Mouse (Mus musculus) forebrain, embryonic 15.5 days (tissue): Measurements from ENCODE around the gene Pif1. TPM values are rescaled to one million over a fixed set of nuclear protein-coding genes. Genes with fewer than 3 reads are reported as not detected.

Experiments used
- ATAC-seq: fragments of 200-750 bp; cut with Nextera tagmentation; replicated peaks from 2 replicates; pipeline ENCODE4 v1.8.0; 2017; ENCODE audit warnings: mild to moderate bottlenecking, moderate TSS enrichment, moderate library complexity
- H3K27ac ChIP-seq: fragments of 300-500 bp; sonication (generic); replicated peaks from 2 replicates; pipeline ENCODE4 v1.5.1; 2015; ENCODE audit warnings: mild to moderate bottlenecking, inconsistent platforms
- H3K27me3 ChIP-seq: fragments of 300-500 bp; sonication (generic); 2 replicates; pipeline ENCODE4 v1.6.1; 2015; ENCODE audit warnings: inconsistent platforms
- H3K36me3 ChIP-seq: fragments of 300-500 bp; sonication (generic); 2 replicates; pipeline ENCODE4 v1.6.1; 2015; ENCODE audit warnings: mild to moderate bottlenecking, inconsistent platforms
- H3K4me1 ChIP-seq: fragments of 300-500 bp; sonication (generic); 2 replicates; pipeline ENCODE4 v1.6.1; 2015; ENCODE audit warnings: inconsistent platforms
- H3K4me2 ChIP-seq: fragments of 300-500 bp; sonication (generic); replicated peaks from 2 replicates; pipeline ENCODE4 v1.6.1; 2015; ENCODE audit warnings: mild to moderate bottlenecking, inconsistent platforms
- H3K4me3 ChIP-seq: fragments of 300-500 bp; sonication (generic); 2 replicates; pipeline ENCODE4 v1.5.1; 2015; ENCODE audit warnings: mild to moderate bottlenecking, inconsistent platforms
- H3K9ac ChIP-seq: fragments of 300-500 bp; sonication (generic); replicated peaks from 2 replicates; pipeline ENCODE4 v1.6.1; 2015; ENCODE audit warnings: mild to moderate bottlenecking, inconsistent platforms
- H3K9me3 ChIP-seq: fragments of 300-500 bp; sonication (generic); 2 replicates; pipeline ENCODE4 v1.6.1; 2016; ENCODE audit warnings: inconsistent platforms
- WGBS: fragments of 180-500 bp; shearing (Covaris S2); methylation state at CpG from one replicate; pipeline ENCODE4 v1.1.7; 2015; ENCODE audit warnings: mixed read lengths; 5-methylcytosine and 5-hydroxymethylcytosine counted together
- polyA plus RNA-seq: library from polyadenylated mRNA; unstranded; fragments of >200 nt; fragmentation: Nextera tagmentation; extraction: Ambion mirVana; gene quantifications from 2 replicates; pipeline ENCODE4 v1.2.1, GENCODE M21; 2015

The Pif1 gene
- polyA plus RNA-seq, 1 experiment from 2014 or later: 11.8 TPM

DNA sequence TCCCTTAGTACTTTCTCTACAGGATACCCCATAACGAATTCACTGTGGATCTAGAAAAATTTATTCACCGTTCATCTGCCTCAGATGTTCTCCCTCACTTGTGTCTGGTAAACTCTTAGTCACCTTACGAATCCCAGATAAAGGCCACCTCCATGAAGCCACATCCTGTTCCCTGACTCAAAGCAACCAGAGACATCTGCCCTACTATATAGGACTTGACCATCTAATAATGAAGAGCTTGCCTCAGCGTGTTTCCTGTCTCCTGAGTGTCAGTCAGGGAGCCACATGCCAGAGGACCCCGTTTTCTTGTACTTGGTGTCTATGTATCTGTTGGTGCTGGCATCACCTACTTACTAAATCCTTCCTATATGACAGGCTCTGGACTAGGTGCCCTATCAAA lies 37.3 kb upstream of the Pif1 start:
- Histone ChIP-seq H3K4me3 (no peak overlapping the region), H3K4me2 (no peak overlapping the region), H3K36me3 (no peaks in the 10 kb centered on the region), H3K9me3 (no peaks in the 10 kb centered on the region), H3K27ac (no peak overlapping the region), H3K27me3 (no peaks in the 10 kb centered on the region), H3K9ac (no peak overlapping the region), H3K4me1 (0 out of 2 replicates have a peak, but pooled peaks cover 4% of the 10 kb centered on the region)
- WGBS: 88% methylated on average over 5 of the region's 5 CpGs
- ATAC-seq: no peak

DNA sequence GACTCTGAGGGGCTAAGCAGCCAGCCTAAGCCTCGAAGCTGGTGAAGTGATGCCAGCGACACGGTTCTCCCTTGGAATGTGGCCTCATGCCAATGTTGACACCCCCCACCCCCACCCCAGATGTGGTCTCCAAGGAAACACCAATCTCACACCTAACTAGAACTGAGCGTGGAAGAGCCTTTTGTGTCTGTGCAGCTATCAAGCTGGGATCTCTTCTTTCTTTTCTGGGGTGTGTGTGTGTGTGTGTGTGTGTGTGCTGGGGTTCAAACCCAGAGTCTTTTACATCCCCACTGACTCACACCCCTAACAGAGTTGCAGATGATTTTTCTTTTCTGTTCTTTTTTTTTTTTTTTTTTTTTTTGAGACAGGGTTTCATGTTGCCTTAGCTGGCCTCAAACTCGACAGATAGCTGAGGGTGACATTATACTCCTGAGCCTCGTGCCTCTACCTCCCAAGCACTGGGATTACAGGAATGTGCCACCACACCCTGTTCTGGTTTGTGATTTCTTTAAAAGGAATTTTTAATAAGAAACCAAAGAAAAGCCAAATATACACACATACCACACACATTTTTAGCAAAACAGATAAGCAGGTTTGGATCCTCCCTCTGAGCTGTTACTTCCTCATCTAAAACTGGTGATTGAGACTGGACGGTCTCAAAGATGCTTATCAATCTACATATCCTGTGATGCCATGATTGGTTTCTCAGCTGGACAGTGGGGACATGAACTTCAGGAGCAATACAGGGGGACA lies 36.7 kb upstream of the Pif1 start:
- 0 out of 2 replicates have a peak, but pooled peaks cover 4% of the 10 kb centered on the region for H3K4me1 ChIP-seq
- H3K4me3 ChIP-seq: no peak overlapping the region
- no peak overlapping the region for H3K4me2 ChIP-seq
- no peak for ATAC-seq
- no peaks in the 10 kb centered on the region for H3K36me3 ChIP-seq
- no peaks in the 10 kb centered on the region for H3K27me3 ChIP-seq
- WGBS: 24% methylated on average over 7 of the region's 7 CpGs
- H3K9me3 ChIP-seq: no peaks in the 10 kb centered on the region
- no peak overlapping the region for H3K9ac ChIP-seq
- H3K27ac ChIP-seq: no peak overlapping the region; the same call in 1 of the 2 replicates

GRCm38 (mm10) chr9:65551035-65551434 lies 35.9 kb upstream of the Pif1 start:
- Histone ChIP-seq H3K27me3 (no peaks in the 10 kb centered on the region), H3K9ac (no peak overlapping the region), H3K4me3 (no peak overlapping the region), H3K9me3 (no peaks in the 10 kb centered on the region), H3K27ac (no peak overlapping the region; the same call in 1 of the 2 replicates), H3K4me2 (no peak overlapping the region), H3K36me3 (no peaks in the 10 kb centered on the region), H3K4me1 (0 out of 2 replicates have a peak, but pooled peaks cover 4% of the 10 kb centered on the region)
- ATAC-seq: no peak
- 59% methylated on average over 5 of the region's 5 CpGs for WGBS

GRCm38 (mm10) chr9:65552141-65552540 lies 34.8 kb upstream of the Pif1 start:
- 0 out of 2 replicates have a peak, but pooled peaks cover 4% of the 10 kb centered on the region for H3K4me1 ChIP-seq
- no peak overlapping the region for H3K4me3 ChIP-seq
- no peak overlapping the region for H3K4me2 ChIP-seq
- WGBS: 93% methylated on average over 5 of the region's 5 CpGs
- no peak overlapping the region for H3K9ac ChIP-seq
- H3K9me3 ChIP-seq: no peaks in the 10 kb centered on the region
- H3K27me3 ChIP-seq: no peaks in the 10 kb centered on the region
- no peaks in the 10 kb centered on the region for H3K36me3 ChIP-seq
- no peak overlapping the region for H3K27ac ChIP-seq
- ATAC-seq: no peak

- H3K4me2 ChIP-seq: no peak overlapping the region
- H3K36me3 ChIP-seq: no peaks in the 10 kb centered on the region
- H3K27me3 ChIP-seq: no peaks in the 10 kb centered on the region
- H3K4me1 ChIP-seq: 0 out of 2 replicates have a peak, but pooled peaks cover 4% of the 10 kb centered on the region
- no peak overlapping the region for H3K4me3 ChIP-seq
- H3K27ac ChIP-seq: no peak overlapping the region
- H3K9ac ChIP-seq: no peak overlapping the region
- no peak for ATAC-seq
- WGBS: 96% methylated on average over 2 of the region's 2 CpGs
- H3K9me3 ChIP-seq: no peaks in the 10 kb centered on the region
Measured at GRCm38 (mm10) chr9:65552711-65553110, 34.2 kb upstream of the Pif1 start.

DNA sequence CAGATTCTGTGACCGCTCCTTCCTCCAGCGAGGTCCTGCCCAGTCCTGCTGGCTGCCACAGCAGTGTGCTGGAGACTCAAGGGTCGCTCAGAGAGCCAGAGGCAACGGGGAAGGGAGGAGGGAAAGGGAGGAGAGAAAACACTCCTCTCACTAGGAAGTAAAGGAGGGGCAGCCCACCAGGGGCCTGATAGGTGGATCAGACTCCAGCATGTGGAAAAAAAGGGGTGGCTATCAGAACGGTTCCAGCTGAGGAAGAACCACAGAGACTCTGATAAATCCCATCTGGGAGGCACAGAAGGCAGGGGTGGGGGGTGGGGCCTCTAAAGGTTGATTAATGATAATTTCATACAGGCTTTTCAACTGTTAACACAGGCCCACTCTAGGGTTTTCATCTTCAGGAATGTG lies 32.0 kb upstream of the Pif1 start:
- no peak overlapping the region for H3K4me3 ChIP-seq
- 31% methylated on average over 5 of the region's 5 CpGs for WGBS
- no peak overlapping the region for H3K4me2 ChIP-seq
- no peaks in the 10 kb centered on the region for H3K9me3 ChIP-seq
- H3K36me3 ChIP-seq: no peaks in the 10 kb centered on the region
- no peaks in the 10 kb centered on the region for H3K27me3 ChIP-seq
- H3K4me1 ChIP-seq: 0 out of 2 replicates have a peak, but pooled peaks cover under 1% of the 10 kb centered on the region
- no peak overlapping the region for H3K9ac ChIP-seq
- H3K27ac ChIP-seq: no peak overlapping the region
- no peak for ATAC-seq

DNA sequence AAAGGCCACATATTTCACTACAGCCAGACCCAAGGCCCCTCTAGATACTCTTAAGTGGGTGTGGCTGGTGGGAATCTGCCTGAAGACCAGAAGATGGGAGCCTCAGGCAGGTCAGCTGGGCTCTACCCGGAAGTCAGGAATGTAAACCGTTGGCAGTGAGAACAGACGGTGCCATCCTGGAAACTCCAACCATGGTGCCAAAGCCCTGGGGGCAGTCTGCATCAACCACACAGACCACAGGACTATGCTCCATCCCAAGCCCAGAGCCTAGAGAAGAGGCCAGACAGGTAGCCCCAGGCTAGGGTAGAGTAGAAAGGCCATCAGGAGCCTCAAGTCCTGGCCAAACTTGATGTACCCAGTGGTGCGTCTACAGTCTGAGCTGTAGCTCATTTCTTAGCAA lies 31.3 kb upstream of the Pif1 start:
- no peak overlapping the region for H3K27ac ChIP-seq
- ATAC-seq: no peak
- 90% methylated on average over 4 of the region's 4 CpGs for WGBS
- H3K36me3 ChIP-seq: no peaks in the 10 kb centered on the region
- H3K27me3 ChIP-seq: no peaks in the 10 kb centered on the region
- H3K4me1 ChIP-seq: no peaks in the 10 kb centered on the region
- no peak overlapping the region for H3K4me2 ChIP-seq
- no peak overlapping the region for H3K4me3 ChIP-seq
- no peaks in the 10 kb centered on the region for H3K9me3 ChIP-seq
- H3K9ac ChIP-seq: no peak overlapping the region

GRCm38 (mm10) chr9:65556349-65556748 lies 30.6 kb upstream of the Pif1 start:
- Histone ChIP-seq H3K9ac (no peak overlapping the region), H3K27ac (no peak overlapping the region), H3K27me3 (no peaks in the 10 kb centered on the region), H3K9me3 (no peaks in the 10 kb centered on the region), H3K4me3 (no peak overlapping the region), H3K4me2 (no peak overlapping the region), H3K36me3 (no peaks in the 10 kb centered on the region), H3K4me1 (0 out of 2 replicates have a peak, but pooled peaks cover 4% of the 10 kb centered on the region)
- WGBS: 95% methylated on average over 8 of the region's 8 CpGs
- ATAC-seq: no peak

DNA sequence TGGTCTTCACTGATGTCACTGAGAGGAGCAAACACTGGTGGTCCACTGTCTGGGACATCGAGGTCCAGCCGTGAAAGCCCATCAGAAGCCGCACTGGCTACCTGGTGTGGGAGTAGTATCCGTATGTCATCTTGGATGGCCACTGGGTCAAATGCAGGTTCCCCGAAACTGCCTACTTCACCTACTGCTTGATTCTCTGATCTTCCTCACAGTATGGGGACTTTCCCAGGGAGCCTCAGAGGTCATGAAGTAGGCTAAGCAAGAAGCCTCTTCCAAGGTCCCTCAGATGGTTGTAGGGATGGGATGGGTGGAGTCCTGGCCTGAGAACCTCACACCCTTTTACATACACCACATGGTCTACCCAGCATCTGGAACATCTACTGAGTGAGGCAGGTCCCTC lies 30.0 kb upstream of the Pif1 start:
- 96% methylated on average over 5 of the region's 5 CpGs for WGBS
- Histone ChIP-seq H3K4me2 (no peak overlapping the region), H3K9me3 (no peaks in the 10 kb centered on the region), H3K27ac (no peak overlapping the region), H3K9ac (no peak overlapping the region), H3K27me3 (no peaks in the 10 kb centered on the region), H3K4me1 (0 out of 2 replicates have a peak, but pooled peaks cover 10% of the 10 kb centered on the region), H3K36me3 (no peaks in the 10 kb centered on the region), H3K4me3 (no peak overlapping the region)
- ATAC-seq: no peak

GRCm38 (mm10) chr9:65558806-65559205 lies 28.2 kb upstream of the Pif1 start:
- no peak for ATAC-seq
- no peaks in the 10 kb centered on the region for H3K27me3 ChIP-seq
- no peaks in the 10 kb centered on the region for H3K9me3 ChIP-seq
- 94% methylated on average over 6 of the region's 6 CpGs for WGBS
- H3K36me3 ChIP-seq: no peaks in the 10 kb centered on the region
- H3K4me2 ChIP-seq: no peak overlapping the region
- 0 out of 2 replicates have a peak, but pooled peaks cover 13% of the 10 kb centered on the region for H3K4me1 ChIP-seq
- H3K27ac ChIP-seq: no peak overlapping the region
- H3K9ac ChIP-seq: no peak overlapping the region
- no peak overlapping the region for H3K4me3 ChIP-seq

DNA sequence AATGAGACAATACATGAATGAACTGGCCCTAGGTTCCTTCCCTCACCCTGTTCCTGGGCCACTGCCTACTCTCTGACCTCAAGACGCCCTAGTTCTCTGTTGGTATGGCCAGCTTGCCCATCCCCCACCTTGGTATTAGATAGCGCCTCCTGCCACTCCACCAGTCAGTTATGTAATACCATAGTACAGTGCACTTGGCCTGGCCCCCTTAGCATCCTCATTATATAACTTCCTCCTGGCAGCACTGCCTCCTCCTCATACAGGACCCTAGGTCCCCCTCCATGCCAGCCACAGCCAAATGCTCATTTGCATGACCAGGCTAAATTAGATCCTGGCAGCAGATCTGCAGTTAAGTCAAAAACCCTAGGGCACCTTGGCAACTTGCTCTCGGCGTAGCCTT lies 25.9 kb upstream of the Pif1 start:
- 73% methylated on average over 4 of the region's 4 CpGs for WGBS
- H3K9me3 ChIP-seq: no peaks in the 10 kb centered on the region
- H3K4me2 ChIP-seq: no peak overlapping the region
- 0 out of 2 replicates have a peak, but pooled peaks have one; percentile 16 for ATAC-seq
- H3K27me3 ChIP-seq: no peaks in the 10 kb centered on the region
- H3K36me3 ChIP-seq: no peaks in the 10 kb centered on the region
- H3K9ac ChIP-seq: no peak overlapping the region
- no peak overlapping the region for H3K4me3 ChIP-seq
- 0 out of 2 replicates have a peak, but pooled peaks cover 13% of the 10 kb centered on the region for H3K4me1 ChIP-seq
- H3K27ac ChIP-seq: no peak overlapping the region

- Histone ChIP-seq H3K27ac (0 out of 2 replicates have a peak overlapping the region, but pooled peaks have one; percentile 8), H3K36me3 (no peaks in the 10 kb centered on the region), H3K27me3 (no peaks in the 10 kb centered on the region), H3K9me3 (no peaks in the 10 kb centered on the region), H3K9ac (no peak overlapping the region), H3K4me1 (0 out of 2 replicates have a peak, but pooled peaks cover 13% of the 10 kb centered on the region), H3K4me3 (no peak overlapping the region), H3K4me2 (no peak overlapping the region)
- ATAC-seq: no peak
- WGBS: 55% methylated on average over 4 of the region's 4 CpGs
Measured at GRCm38 (mm10) chr9:65562081-65562506, 24.9 kb upstream of the Pif1 start.
